Mouse (Mus musculus) megakaryocyte progenitor cell, adult 5-6 weeks (primary cell): ENCODE measurements around the gene Nr2e1. TPM values are rescaled to one million over a fixed set of nuclear protein-coding genes. Genes with fewer than 3 reads are reported as not detected.

Source experiments
- ATAC-seq: replicated peaks from 2 replicates; pipeline ENCODE4 v1.8.0; 2016; ENCODE audit warnings: mild to moderate bottlenecking, moderate TSS enrichment, inconsistent platforms; ENCODE audit not compliant: poor library complexity
- total RNA-seq, 2 experiments: library from RNA; stranded (forward) in 1 of 2; stranded (reverse) in 1 of 2; fragments of 157-497, 149-512 nt in 1 of 2; fragments of 200-1000 nt in 1 of 2; gene quantifications; 2 replicates each; pipeline versions ENCODE4 v1.2.3 to v1.2.4; 2015 to 2017

The Nr2e1 gene
- total RNA-seq, 2 experiments from 2014 or later, result not detected

GRCm38 (mm10) chr10:42589505-42589904, 6.1 kb upstream of the Nr2e1 start:
- ATAC-seq, result no peak

- no peak for ATAC-seq
Observed at GRCm38 (mm10) chr10:42587961-42588750, 4.7 kb upstream of the Nr2e1 start.

- no peak for ATAC-seq
Observed at GRCm38 (mm10) chr10:42585596-42586305, 2.3 kb upstream of the Nr2e1 start.

GRCm38 (mm10) chr10:42585156-42585555, 1.7 kb upstream of the Nr2e1 start:
- ATAC-seq, result no peak

GRCm38 (mm10) chr10:42584436-42584983, 1.1 kb upstream of the Nr2e1 start:
- no peak for ATAC-seq

GRCm38 (mm10) chr10:42583902-42584435, 537 bp upstream of the Nr2e1 start:
- ATAC-seq, result no peak

- no peak for ATAC-seq
Observed at GRCm38 (mm10) chr10:42582566-42583110, 794 bp downstream of the Nr2e1 start.

- ATAC-seq, result no peak
Observed at GRCm38 (mm10) chr10:42581694-42582565, 1.5 kb downstream of the Nr2e1 start.

- ATAC-seq, result no peak
Observed at GRCm38 (mm10) chr10:42580951-42581277, 2.5 kb downstream of the Nr2e1 start.

GRCm38 (mm10) chr10:42580131-42580950, 3.1 kb downstream of the Nr2e1 start:
- no peak for ATAC-seq

- no peak for ATAC-seq
Observed at GRCm38 (mm10) chr10:42579475-42580130, 3.8 kb downstream of the Nr2e1 start.

GRCm38 (mm10) chr10:42578698-42579474, 4.5 kb downstream of the Nr2e1 start:
- ATAC-seq, result no peak

- no peak for ATAC-seq
Observed at GRCm38 (mm10) chr10:42578281-42578675, 5.2 kb downstream of the Nr2e1 start.

GRCm38 (mm10) chr10:42577525-42578280, 5.7 kb downstream of the Nr2e1 start:
- ATAC-seq, result no peak

- ATAC-seq, result peak; percentile 75
Observed at GRCm38 (mm10) chr10:42574639-42575038, 8.8 kb downstream of the Nr2e1 start.

- no peak for ATAC-seq
Observed at GRCm38 (mm10) chr10:42572971-42573370, 10.5 kb downstream of the Nr2e1 start.

GRCm38 (mm10) chr10:42572567-42572966, 10.9 kb downstream of the Nr2e1 start:
- no peak for ATAC-seq

GRCm38 (mm10) chr10:42562272-42562671, 21.2 kb downstream of the Nr2e1 start:
- peak; percentile 94 for ATAC-seq
